Mouse (Mus musculus): ENCODE results near the gene Itm2b.

DNA sequence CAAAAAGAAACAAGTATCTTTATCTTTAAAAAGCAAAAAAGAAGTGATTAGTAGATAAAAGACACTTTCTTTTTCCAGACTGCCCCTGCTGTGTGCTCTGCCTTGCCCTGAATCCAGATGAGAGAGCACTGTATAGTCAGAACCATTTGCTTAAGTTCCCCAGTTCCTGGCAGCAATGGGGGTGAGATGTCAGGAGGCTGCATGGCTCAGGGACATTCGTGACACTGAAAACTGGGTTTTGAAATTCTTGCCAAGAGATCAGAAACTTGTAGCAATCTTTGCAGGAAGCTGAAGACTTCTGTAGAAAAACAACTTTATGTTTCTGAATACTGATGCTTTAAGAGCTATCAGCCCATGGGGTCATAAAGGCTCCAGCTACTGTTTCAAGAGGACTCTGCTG lies 35.1 kb downstream of the Itm2b start:
- TF ChIP-seq CTCF (IDR thresholded peaks at IDR 0.05; ENCODE audit: low read depth, low read length) (no peak), TAL1 (conservative IDR thresholded peaks at IDR 0.05; ENCODE audit: low read depth, low read length) (no peak)
